Mouse (Mus musculus): ENCODE results near the gene Rab33a. TPM values are rescaled to one million over a fixed set of nuclear protein-coding genes. Genes with fewer than 3 reads are reported as not detected.

The Rab33a gene
- polyA plus RNA-seq, 1 experiment from 2014 or later: 39.2 TPM

DNA sequence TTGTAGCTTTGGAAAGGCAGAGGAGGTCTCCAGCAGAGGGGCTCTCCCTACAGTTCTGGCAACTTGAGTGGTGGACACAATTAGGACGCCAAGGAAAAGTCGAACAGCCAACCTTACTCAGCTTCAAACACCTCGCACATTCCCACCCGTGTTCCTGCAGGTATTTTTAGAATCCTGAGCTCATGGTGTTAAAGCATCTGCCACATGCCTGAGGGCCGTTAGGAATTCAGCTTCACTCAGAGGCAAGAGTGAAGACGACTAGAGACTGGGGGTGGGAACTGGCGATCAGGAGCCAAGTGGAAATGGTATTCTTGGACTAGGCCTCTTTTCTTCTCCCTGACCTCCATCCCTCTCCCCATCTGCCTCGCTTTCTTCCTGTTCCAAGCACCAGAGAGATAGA is 6.8 kb downstream of the Rab33a start:
- WGBS: 75% methylated on average over 8 of the region's 8 CpGs
- ATAC-seq (ENCODE audit: low FRiP score, low read depth): no peak

DNA sequence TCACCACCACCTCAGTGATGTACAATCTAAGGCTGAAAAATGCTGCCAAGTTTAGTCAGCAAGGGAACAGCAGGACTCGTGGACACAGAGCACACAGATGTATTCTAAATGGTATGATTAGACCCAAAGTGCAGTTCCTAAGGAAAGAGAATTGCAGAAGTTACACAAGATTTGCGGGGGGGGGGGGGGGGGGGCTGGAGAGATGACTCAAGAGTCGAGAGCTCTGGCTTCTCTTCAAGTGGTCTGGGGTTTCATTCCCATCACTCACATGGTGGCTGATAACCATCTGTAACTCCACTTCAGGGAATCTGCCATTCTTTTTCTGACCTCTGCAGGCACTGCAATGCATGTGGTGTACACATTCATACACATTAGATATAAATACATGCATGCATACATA is 7.3 kb downstream of the Rab33a start:
- no peaks in the 10 kb centered on the region for H3K27me3 ChIP-seq
- ATAC-seq (ENCODE audit: low FRiP score, low read depth): no peak
- H3K36me3 ChIP-seq: no peaks in the 10 kb centered on the region
- 87% methylated on average over 2 of the region's 3 CpGs for WGBS
- H3K4me1 ChIP-seq: 0 out of 2 replicates have a peak, but pooled peaks cover 2% of the 10 kb centered on the region
- no peak overlapping the region for H3K4me3 ChIP-seq
- no peak overlapping the region for H3K4me2 ChIP-seq (replicated peaks)
- H3K9me3 ChIP-seq: no peaks in the 10 kb centered on the region
- H3K27ac ChIP-seq (replicated peaks): no peak overlapping the region
- no peak overlapping the region for H3K9ac ChIP-seq (replicated peaks)

More for the DNA sequence above, 6.8 kb downstream of the Rab33a start:
- no peaks in the 10 kb centered on the region for H3K36me3 ChIP-seq
- H3K27me3 ChIP-seq: no peaks in the 10 kb centered on the region
- H3K9me3 ChIP-seq: no peaks in the 10 kb centered on the region
- 0 out of 2 replicates have a peak, but pooled peaks cover 4% of the 10 kb centered on the region for H3K4me1 ChIP-seq
- no peak overlapping the region for H3K9ac ChIP-seq (replicated peaks)
- H3K4me3 ChIP-seq: no peak overlapping the region
- H3K4me2 ChIP-seq (replicated peaks): no peak overlapping the region
- no peak overlapping the region for H3K27ac ChIP-seq (replicated peaks)

DNA sequence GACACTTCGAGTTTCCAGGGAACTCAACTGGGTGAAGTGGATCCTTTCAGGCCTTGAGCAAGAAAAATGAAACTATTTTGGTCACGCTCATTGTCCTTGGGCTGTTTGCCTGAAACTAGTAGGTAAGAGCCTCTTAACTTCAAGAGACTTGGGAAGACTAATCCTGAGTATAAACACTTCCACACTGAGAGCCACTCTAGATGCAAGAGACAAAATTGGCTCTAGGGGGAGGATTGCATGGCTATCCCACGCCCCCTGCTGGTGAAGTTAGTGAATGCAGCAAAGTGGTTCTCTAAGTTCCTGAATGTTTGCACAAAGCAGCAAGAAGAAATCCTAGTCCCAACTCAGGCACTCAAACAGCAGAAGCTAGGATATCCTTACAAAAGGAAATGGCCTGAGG is 13.1 kb downstream of the Rab33a start:
- Histone ChIP-seq H3K36me3 (no peaks in the 10 kb centered on the region), H3K4me3 (no peak overlapping the region), H3K4me1 (no peaks in the 10 kb centered on the region), H3K27ac (replicated peaks) (no peak overlapping the region), H3K9me3 (no peaks in the 10 kb centered on the region), H3K9ac (replicated peaks) (no peak overlapping the region), H3K27me3 (no peaks in the 10 kb centered on the region), H3K4me2 (replicated peaks) (no peak overlapping the region)
- no peak for ATAC-seq (ENCODE audit: low FRiP score, low read depth)
- 26% methylated on average over 3 of the region's 3 CpGs for WGBS

Other genes with a start within 250 kb of the Rab33a start
- 6.7 and 8.3 TPM in 2 replicates for gene Bcorl1, start 177.9 kb upstream of the Rab33a start, polyA plus RNA-seq (2016; fragmentation: Nextera tagmentation; extraction: Ambion mirVana)
- 1.6 and 1.8 TPM in 2 replicates for gene Elf4, start 56.2 kb upstream of the Rab33a start, polyA plus RNA-seq (2016; fragmentation: Nextera tagmentation; extraction: Ambion mirVana)
- 61.8 and 63.2 TPM in 2 replicates for gene Aifm1, start 5.7 kb upstream of the Rab33a start, polyA plus RNA-seq (2016; fragmentation: Nextera tagmentation; extraction: Ambion mirVana)
- 18.3 and 21.0 TPM in 2 replicates for gene Zfp280c, start 75.2 kb downstream of the Rab33a start, polyA plus RNA-seq (2016; fragmentation: Nextera tagmentation; extraction: Ambion mirVana)
- gene Slc25a14, start 104.1 kb downstream of the Rab33a start, polyA plus RNA-seq (2016; fragmentation: Nextera tagmentation; extraction: Ambion mirVana): 27.4 and 30.2 TPM in 2 replicates
- gene Gpr119, start 155.2 kb downstream of the Rab33a start, polyA plus RNA-seq (2016; fragmentation: Nextera tagmentation; extraction: Ambion mirVana): not detected in 2 replicates
- 23.7 and 26.7 TPM in 2 replicates for gene Rbmx2, start 175.7 kb downstream of the Rab33a start, polyA plus RNA-seq (2016; fragmentation: Nextera tagmentation; extraction: Ambion mirVana)

All from midbrain, embryonic 12.5 days (tissue).